Mouse (Mus musculus) intestine, embryonic 15.5 days (tissue): Measurements from ENCODE around the gene Fam241b. TPM values are rescaled to one million over a fixed set of nuclear protein-coding genes. Genes with fewer than 3 reads are reported as not detected.
A peak's percentile ranks its signal among the peaks of the same experiment; 100 is the strongest.

Source experiments
- ATAC-seq: fragments of 200-750 bp; cut with Nextera tagmentation; 2 replicates; pipeline ENCODE4 v1.8.0; 2017; ENCODE audit warnings: moderate TSS enrichment, moderate library complexity
- H3K27ac ChIP-seq: fragments of 300-500 bp; sonication (generic); 2 replicates; pipeline ENCODE4 v1.5.1; 2015; ENCODE audit warnings: mild to moderate bottlenecking, inconsistent platforms
- H3K27me3 ChIP-seq: fragments of 300-500 bp; sonication (generic); replicated peaks from 2 replicates; pipeline ENCODE4 v1.6.1; 2015; ENCODE audit warnings: inconsistent platforms
- H3K36me3 ChIP-seq: fragments of 300-500 bp; sonication (generic); 2 replicates; pipeline ENCODE4 v1.6.1; 2015; ENCODE audit warnings: inconsistent platforms
- H3K4me1 ChIP-seq: fragments of 300-500 bp; sonication (generic); replicated peaks from 2 replicates; pipeline ENCODE4 v1.6.1; 2015; ENCODE audit warnings: inconsistent platforms
- H3K4me2 ChIP-seq: fragments of 300-500 bp; sonication (generic); replicated peaks from 2 replicates; pipeline ENCODE4 v1.6.1; 2015; ENCODE audit warnings: mild to moderate bottlenecking, inconsistent platforms
- H3K4me3 ChIP-seq: fragments of 300-500 bp; sonication (generic); replicated peaks from 2 replicates; pipeline ENCODE4 v1.5.1; 2015; ENCODE audit warnings: inconsistent platforms
- H3K9ac ChIP-seq: fragments of 300-500 bp; sonication (generic); 2 replicates; pipeline ENCODE4 v1.6.1; 2015; ENCODE audit warnings: inconsistent platforms
- H3K9me3 ChIP-seq: fragments of 300-500 bp; sonication (generic); 2 replicates; pipeline ENCODE4 v1.6.1; 2016; ENCODE audit warnings: inconsistent platforms
- WGBS: fragments of 180-500 bp; shearing (Covaris S2); methylation state at CpG from one replicate; pipeline ENCODE4 v1.1.7; 2015; 5-methylcytosine and 5-hydroxymethylcytosine counted together
- polyA plus RNA-seq: library from polyadenylated mRNA; unstranded; fragments of >200 nt; fragmentation: Nextera tagmentation; extraction: Ambion mirVana; gene quantifications from 2 replicates; pipeline ENCODE4 v1.2.1, GENCODE M21; 2015

Gene Fam241b
- polyA plus RNA-seq, 1 experiment from 2014 or later: 34.6 TPM

DNA sequence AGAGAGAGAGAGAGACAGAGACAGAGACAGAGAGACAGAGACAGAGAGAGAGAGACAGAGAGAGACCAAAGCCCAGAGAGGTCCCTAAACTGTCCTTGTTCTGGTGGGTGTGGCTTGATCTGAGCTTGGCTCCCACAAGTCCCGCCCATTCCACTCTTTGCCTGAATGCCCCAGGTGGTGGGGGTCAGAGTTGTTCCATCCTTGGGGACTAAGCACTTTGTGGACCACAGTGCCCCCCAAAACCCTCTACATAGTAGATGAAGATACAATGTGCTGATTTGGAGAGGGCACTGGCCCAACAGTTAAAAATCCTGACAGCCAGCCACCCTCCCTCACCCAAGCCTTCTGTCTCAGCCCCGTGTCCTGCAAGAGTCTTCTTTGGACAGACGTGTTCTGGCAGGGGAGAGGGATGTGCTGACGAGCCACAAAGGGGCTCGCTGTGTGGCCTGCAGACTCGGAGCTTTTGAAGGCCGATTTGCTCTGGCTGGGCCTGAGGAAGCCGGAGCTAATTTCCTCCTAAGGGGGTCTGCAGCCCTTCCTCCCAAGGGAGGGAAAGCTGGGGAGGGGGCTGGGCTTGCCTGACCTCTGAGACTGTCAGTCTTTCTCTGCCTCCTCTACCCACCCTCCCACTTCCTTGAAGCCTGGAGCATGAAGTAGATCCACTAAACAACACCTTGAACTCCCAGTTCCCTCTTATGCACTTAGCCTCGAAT is 29.3 kb upstream of the Fam241b start:
- H3K9me3 ChIP-seq: no peaks in the 10 kb centered on the region
- peaks cover 6% of the 10 kb centered on the region; the same call in 1 of the 2 replicates for H3K4me1 ChIP-seq
- H3K4me2 ChIP-seq: no peak overlapping the region
- H3K4me3 ChIP-seq: no peak overlapping the region
- WGBS: 16% methylated on average over 9 of the region's 9 CpGs
- H3K27me3 ChIP-seq: no peaks in the 10 kb centered on the region
- no peaks in the 10 kb centered on the region for H3K36me3 ChIP-seq
- H3K9ac ChIP-seq: no peak overlapping the region
- H3K27ac ChIP-seq: peak overlapping the region; percentile 32; the same call in 1 of the 2 replicates
- no peak for ATAC-seq

DNA sequence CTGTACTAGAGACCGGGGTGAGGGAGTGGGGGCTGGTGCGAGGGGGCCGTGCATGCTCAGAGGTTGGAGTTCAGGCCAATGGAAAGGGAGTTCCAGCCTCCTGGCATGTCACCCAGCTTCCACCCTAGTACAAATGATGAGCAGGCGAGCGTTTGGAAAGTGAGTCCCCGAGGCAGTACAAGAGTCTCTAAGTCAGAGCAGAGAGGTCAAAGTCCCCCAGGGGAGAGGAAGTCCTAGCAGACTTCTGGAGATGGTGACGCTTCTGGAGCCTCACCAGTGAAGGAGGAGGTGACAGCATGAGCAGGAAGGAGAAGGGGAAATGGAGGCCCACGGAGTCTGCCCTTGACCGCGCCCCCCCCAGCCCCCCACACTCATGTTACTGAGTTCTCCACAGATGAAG is 18.7 kb upstream of the Fam241b start:
- Histone ChIP-seq H3K4me3 (no peak overlapping the region), H3K36me3 (no peaks in the 10 kb centered on the region), H3K27me3 (no peaks in the 10 kb centered on the region), H3K4me1 (peaks cover 5% of the 10 kb centered on the region; the same call in 1 of the 2 replicates), H3K4me2 (no peak overlapping the region), H3K27ac (no peak overlapping the region), H3K9ac (no peak overlapping the region), H3K9me3 (no peaks in the 10 kb centered on the region)
- 48% methylated on average over 10 of the region's 10 CpGs for WGBS
- peak; percentile 73 for ATAC-seq

DNA sequence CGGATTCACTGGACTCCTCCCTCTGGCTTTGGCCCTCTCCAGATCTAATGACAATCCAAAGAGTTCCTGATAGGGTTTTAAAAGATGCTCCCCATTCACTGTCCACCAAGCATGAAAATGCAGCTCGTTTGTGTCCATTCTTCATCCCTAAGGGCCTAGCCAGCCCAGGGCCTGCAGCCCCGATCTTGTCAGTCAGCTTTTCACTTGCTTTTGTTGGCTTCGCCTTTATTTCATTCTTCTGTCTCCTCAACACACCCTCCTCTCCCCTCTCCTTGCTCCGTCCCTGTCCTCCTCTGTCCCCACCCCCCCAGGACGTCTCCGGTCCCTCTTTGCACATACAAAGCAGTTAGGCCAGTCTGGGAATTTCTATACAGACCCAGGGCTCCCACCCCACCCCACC is 6.2 kb upstream of the Fam241b start:
- WGBS: 61% methylated on average over 7 of the region's 7 CpGs
- H3K9ac ChIP-seq: no peak overlapping the region

DNA sequence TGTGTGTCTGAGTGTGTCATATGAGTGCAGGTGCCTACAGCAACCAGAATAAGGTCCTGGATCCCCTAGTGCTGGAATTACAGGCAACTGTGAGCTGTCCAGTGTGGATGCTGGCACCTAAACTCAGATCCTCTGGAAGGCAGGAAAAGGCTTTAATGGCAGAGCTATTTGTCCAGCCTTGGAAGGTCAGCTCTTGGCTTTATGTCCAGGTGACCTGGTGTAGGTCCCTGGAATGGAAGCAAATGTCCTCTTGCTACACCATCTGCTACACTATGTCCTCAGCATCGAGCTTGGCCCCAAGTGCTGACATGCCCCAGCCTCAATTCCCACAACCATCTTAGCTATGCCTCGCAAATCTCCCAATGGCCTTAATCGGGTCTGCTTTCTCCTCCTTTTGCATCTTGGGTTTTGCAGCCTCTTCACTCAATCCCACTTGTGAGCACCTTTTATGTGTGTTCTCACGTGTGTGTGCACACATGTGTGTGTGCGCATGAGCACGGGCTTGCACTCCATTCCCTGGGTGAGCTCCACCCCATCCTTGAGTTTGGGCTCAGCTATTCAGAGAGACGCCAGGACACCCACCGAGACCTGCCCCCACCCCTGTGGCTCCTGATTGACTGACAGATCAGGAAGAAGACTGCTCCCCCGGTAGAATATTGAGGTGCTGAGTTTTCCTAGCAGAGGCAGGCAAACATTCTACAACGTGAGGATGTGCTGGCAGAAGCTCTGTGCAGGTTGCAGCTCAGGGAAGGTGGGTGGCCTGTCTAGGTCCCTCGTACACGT is 3.9 kb upstream of the Fam241b start:
- Histone ChIP-seq H3K4me2 (no peak overlapping the region), H3K27me3 (no peaks in the 10 kb centered on the region), H3K4me3 (no peak overlapping the region), H3K9ac (no peak overlapping the region), H3K9me3 (no peaks in the 10 kb centered on the region), H3K36me3 (no peaks in the 10 kb centered on the region), H3K27ac (no peak overlapping the region), H3K4me1 (no peaks in the 10 kb centered on the region)
- ATAC-seq: no peak
- WGBS: 59% methylated on average over 12 of the region's 12 CpGs

More for the DNA sequence above, 6.2 kb upstream of the Fam241b start:
- Histone ChIP-seq H3K36me3 (no peaks in the 10 kb centered on the region), H3K4me3 (no peak overlapping the region), H3K4me2 (no peak overlapping the region), H3K27ac (no peak overlapping the region), H3K9me3 (no peaks in the 10 kb centered on the region), H3K4me1 (no peaks in the 10 kb centered on the region), H3K27me3 (no peaks in the 10 kb centered on the region)
- no peak for ATAC-seq

DNA sequence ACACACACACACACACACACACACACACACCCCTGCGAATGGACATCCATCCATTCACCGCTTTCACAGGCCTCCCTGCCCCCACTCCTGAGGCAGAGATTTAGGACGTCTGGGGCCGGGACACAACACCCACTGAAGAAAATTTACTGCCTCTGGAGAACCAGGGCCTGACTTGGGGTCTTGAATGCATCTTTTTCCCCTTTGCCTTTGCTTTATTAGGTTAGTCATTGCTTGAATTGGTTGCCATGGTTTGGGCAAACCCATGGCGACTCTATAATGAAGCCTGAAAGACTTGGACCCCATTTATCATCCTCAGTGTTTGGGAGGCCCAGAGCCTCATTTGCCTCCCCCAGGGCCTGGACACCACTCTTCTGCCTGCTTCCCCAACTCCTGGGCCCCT is 2.2 kb upstream of the Fam241b start:
- Histone ChIP-seq H3K4me2 (no peak overlapping the region), H3K4me3 (no peak overlapping the region), H3K4me1 (no peaks in the 10 kb centered on the region), H3K27me3 (no peaks in the 10 kb centered on the region), H3K36me3 (no peaks in the 10 kb centered on the region), H3K27ac (no peak overlapping the region), H3K9ac (no peak overlapping the region), H3K9me3 (no peaks in the 10 kb centered on the region)
- no peak for ATAC-seq
- WGBS: 59% methylated on average over 5 of the region's 5 CpGs

DNA sequence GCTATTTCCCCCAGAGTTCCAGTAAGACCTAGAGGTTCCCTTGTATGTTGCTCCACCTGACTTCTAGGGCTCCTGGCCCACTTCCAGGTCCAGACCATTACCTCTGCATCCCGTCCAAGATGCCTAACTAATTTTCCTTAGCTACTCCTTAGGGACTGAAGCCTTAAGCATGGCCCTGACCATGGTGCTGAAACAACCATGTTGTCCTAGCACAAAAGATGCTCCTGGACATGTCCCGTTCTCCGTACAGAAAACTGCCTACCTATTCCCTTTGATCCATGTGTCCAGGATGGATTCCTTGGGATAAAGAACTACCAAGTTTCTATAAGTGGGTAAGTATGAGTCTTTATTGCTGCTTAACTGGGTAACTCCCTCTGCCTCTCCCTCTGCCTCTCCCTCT is 5.7 kb downstream of the Fam241b start:
- no peaks in the 10 kb centered on the region for H3K36me3 ChIP-seq
- no peak overlapping the region for H3K4me3 ChIP-seq
- peaks cover 1% of the 10 kb centered on the region; the same call in 1 of the 2 replicates for H3K4me1 ChIP-seq
- H3K4me2 ChIP-seq: no peak overlapping the region
- no peaks in the 10 kb centered on the region for H3K9me3 ChIP-seq
- no peak overlapping the region for H3K27ac ChIP-seq
- no peak overlapping the region for H3K9ac ChIP-seq
- ATAC-seq: no peak
- peaks cover 48% of the 10 kb centered on the region for H3K27me3 ChIP-seq
- 14% methylated on average over 3 of the region's 3 CpGs for WGBS

DNA sequence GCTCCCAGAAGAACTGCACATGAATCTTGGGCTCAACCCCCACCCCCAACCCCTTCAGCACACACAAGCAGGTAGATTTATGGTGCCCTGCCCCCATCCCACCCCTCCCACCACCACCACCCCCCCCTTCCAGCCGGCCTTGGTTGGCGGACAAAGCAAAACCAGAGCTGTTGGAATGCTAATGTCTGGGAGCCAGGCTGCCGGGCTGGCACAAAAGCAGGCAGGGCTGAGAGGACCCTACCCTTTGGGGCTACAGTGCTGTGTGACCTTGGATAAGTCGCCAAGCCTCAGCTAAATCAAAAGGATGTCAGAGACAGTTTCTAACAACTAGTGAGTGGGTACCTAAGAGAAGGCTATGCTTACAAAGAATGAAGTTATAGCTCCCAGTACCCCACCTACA is 6.6 kb downstream of the Fam241b start:
- WGBS: 17% methylated on average over 4 of the region's 4 CpGs
- Histone ChIP-seq H3K4me3 (no peak overlapping the region), H3K27me3 (peaks cover 57% of the 10 kb centered on the region), H3K4me2 (no peak overlapping the region), H3K9me3 (no peaks in the 10 kb centered on the region), H3K36me3 (no peaks in the 10 kb centered on the region), H3K27ac (no peak overlapping the region), H3K9ac (no peak overlapping the region), H3K4me1 (peaks cover 7% of the 10 kb centered on the region)
- ATAC-seq: no peak

DNA sequence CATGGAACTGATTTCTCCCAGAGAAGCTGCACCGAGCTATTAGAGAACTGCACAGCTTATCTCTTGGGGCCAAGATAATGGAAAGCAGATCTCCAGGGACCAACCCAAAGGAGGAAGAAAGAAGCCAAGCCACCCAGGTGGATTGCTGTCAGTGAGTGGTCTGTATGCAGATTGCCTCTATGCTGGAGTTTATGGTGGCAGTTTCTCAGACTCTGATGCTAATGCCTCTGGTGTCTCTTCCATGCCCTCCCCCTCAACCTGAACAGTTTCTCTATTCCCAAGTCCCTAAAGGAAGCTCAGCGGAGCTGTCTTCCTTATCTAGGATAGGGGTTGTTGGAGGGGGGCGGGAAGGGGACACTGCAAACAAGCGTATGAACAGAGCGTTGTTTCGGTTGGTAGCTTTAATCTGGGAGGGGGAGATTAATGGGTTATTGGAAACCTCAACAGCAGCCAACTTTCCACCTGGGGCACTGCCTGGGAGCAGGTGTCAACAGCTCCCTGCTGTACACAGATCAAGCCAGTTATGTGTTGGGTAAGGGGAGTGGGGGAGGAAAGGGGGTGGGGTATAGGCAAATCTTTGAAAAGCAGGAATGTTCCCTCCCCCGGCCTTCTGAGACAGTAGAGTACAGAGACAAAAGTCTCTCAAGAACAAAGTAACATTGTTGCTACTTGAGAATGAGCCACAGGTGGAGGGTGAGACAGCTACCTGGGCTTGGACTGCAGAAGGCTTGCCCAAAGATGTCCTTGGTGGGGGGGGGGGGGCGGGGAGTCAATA is 7.8 kb downstream of the Fam241b start:
- no peak overlapping the region for H3K4me2 ChIP-seq
- H3K27me3 ChIP-seq: peaks cover 69% of the 10 kb centered on the region
- H3K36me3 ChIP-seq: no peaks in the 10 kb centered on the region
- H3K27ac ChIP-seq: no peak overlapping the region
- no peaks in the 10 kb centered on the region for H3K9me3 ChIP-seq
- 5% methylated on average over 8 of the region's 8 CpGs for WGBS
- peaks cover 7% of the 10 kb centered on the region for H3K4me1 ChIP-seq
- H3K4me3 ChIP-seq: no peak overlapping the region
- no peak overlapping the region for H3K9ac ChIP-seq
- ATAC-seq: no peak

DNA sequence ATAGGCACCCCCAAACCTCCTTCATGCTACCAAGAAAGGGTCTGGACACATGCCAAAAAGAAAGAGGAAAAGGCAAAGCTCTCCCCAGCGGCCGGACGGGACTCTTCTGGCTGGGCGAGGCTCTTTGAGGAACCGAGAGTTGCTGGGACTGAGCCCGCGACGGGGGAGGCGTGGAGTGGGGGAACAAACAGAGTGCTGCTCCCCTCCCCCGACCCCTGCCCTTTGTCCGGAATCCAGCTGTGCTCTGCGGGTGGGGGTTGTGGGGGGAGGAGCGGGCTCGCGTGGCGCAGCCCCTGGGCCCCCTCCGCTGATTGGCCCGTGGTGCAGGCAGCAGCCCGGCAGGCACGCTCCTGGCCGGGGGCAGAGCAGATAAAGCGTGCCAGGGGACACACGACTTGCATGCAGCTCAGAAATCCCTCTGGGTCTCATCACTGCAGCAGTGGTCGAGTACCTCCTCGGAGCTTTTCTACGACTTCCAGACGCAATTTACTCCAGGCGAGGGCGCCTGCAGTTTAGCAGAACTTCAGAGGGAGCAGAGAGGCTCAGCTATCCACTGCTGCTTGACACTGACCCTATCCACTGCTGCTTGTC is 10.9 kb downstream of the Fam241b start, which contains the start of gene Neurog3:
Neurog3 (plus strand) TSS at position 400 of the 591 bp plus-strand sequence.
- ATAC-seq: peak; percentile 39; the same call in 1 of the 2 replicates
- no peaks in the 10 kb centered on the region for H3K9me3 ChIP-seq
- under 1% methylated on average over 29 of the region's 29 CpGs for WGBS
- peaks cover 92% of the 10 kb centered on the region for H3K27me3 ChIP-seq
- H3K4me2 ChIP-seq: peak within 1 kb of the TSS; percentile 59
- no peak within 1 kb of the TSS for H3K27ac ChIP-seq
- no peaks in the 10 kb centered on the region for H3K36me3 ChIP-seq
- H3K9ac ChIP-seq: no peak within 1 kb of the TSS
- H3K4me1 ChIP-seq: peaks cover 7% of the 10 kb centered on the region
- peak within 1 kb of the TSS; percentile 21 for H3K4me3 ChIP-seq

DNA sequence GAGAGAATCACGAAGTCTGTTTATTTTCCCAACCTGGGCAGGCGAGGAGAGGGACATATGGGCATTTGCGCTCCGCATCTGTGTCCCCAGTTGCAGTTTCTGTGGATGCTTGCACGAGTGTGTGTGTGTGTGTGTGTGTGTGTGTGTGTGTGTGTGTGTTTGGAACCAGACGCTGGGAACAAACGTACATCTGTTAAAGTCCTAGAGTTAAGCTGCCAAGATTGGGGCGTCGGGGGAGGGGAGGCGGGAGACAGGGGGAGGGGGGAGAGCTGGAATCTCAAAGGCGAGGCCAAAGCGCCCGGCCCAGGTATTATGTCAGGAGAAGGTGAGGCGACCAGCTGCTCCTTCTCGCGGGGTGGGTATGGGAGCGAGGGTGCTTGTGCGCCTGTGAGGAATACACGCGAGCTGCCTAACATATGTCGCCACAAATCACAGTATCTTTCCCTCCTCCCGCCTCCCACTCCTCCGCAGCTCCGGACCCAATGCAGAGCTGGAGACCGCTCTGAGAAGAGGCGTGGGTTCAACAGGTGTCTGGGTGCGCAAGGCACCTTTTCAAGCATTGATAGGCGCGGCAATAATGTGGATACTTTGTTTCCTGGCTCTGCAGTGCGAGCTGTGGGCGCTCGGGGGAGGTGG is 15.3 kb downstream of the Fam241b start:
- peaks cover 71% of the 10 kb centered on the region for H3K27me3 ChIP-seq
- 2% methylated on average over 32 of the region's 32 CpGs for WGBS
- no peak for ATAC-seq
- no peaks in the 10 kb centered on the region for H3K36me3 ChIP-seq
- H3K9me3 ChIP-seq: no peaks in the 10 kb centered on the region
- no peak overlapping the region for H3K9ac ChIP-seq
- no peak overlapping the region for H3K4me2 ChIP-seq
- peaks cover 7% of the 10 kb centered on the region for H3K4me1 ChIP-seq
- H3K27ac ChIP-seq: no peak overlapping the region
- no peak overlapping the region for H3K4me3 ChIP-seq

DNA sequence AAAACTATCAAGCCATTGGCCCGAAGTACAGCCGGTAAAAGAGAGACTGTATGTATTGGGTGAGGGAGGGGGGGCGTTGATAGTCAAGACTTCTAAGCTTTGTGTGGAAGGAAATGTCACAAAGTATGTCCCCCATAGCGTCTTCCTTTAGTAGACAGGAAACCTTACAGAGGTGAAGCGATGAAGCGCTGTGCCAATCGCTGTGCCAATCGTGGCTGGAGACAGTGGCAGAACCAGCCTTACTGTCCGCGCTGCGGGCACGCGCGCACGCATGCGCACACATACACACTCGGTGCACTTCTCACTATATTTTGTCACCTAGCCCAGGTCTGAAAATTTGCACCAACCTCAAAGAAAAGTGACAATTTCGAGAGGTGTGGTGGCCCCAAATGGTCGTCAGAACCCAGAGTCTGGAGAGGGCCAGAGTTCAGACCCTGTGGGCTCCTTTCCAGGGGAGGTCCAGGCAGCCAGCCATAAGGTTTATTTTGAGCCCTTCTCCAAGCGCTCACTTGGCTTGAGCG is 15.9 kb downstream of the Fam241b start:
- H3K36me3 ChIP-seq: no peaks in the 10 kb centered on the region
- H3K4me2 ChIP-seq: no peak overlapping the region
- no peak overlapping the region for H3K27ac ChIP-seq
- no peak overlapping the region for H3K9ac ChIP-seq
- WGBS: 43% methylated on average over 21 of the region's 21 CpGs
- H3K9me3 ChIP-seq: no peaks in the 10 kb centered on the region
- H3K27me3 ChIP-seq: peaks cover 65% of the 10 kb centered on the region
- peaks cover 3% of the 10 kb centered on the region for H3K4me1 ChIP-seq
- no peak overlapping the region for H3K4me3 ChIP-seq
- no peak for ATAC-seq
